ENCODE assay signal across 13 mouse cellular contexts in genomic region chr17:65830216-65830863, GRCm38 (mm10). TPM values are rescaled to one million over a fixed set of nuclear protein-coding genes. Genes with fewer than 3 reads are reported as not detected.
DNase-seq lines count a peak whose midpoint lies in the region; ATAC-seq and TF ChIP-seq lines count a peak whose summit lies in the region.
"Had no signal": no experiment of that assay in that cellular context is flagged by ENCODE, and none has a peak within 500 bp of the region (broad histone marks: within the 10 kb centered on the region; RNA-seq: fewer than 3 reads in every experiment).

No protein-coding gene starts in this region.

- no peaks in the 10 kb centered on the region for H3K27me3 ChIP-seq in kidney, embryonic 16.5 days (ENCODE audit: insufficient read depth, low read length)
- no peaks in the 10 kb centered on the region for H3K27me3 ChIP-seq in intestine, postnatal 0 days (replicated peaks; ENCODE audit: control insufficient read depth, insufficient read depth, low read length)
- H3K27me3 ChIP-seq: hindbrain, embryonic 15.5 days had no signal

- 78% methylated on average over 13 of the region's 13 CpGs for WGBS in kidney, embryonic 16.5 days
- 78% methylated on average over 13 of the region's 13 CpGs for WGBS in intestine, postnatal 0 days

- DNase-seq in adrenal gland, adult 2 months: peak; percentile 45
- no peak for DNase-seq in adrenal gland, postnatal 4 days (ENCODE audit: low spot score in 2 of 2)
- peak; percentile 29 for DNase-seq in kidney, postnatal 14 days
- DNase-seq in A20 (ENCODE audit: low read depth, low spot score): peak; percentile 29
- DNase-seq in natural killer cell, adult 2 months (ENCODE audit: low spot score in 2 of 2): no peak
- DNase-seq in embryo, embryonic 11 days: no peak
- DNase-seq: layer of hippocampus, adult 9-11 months; spleen, adult 18-20 months had no signal

- no peak overlapping the region for H3K4me2 ChIP-seq in kidney, embryonic 16.5 days (replicated peaks; ENCODE audit: low read depth, low read length)
- H3K4me2 ChIP-seq in intestine, postnatal 0 days (replicated peaks; ENCODE audit: low read depth): no peak overlapping the region
- H3K4me2 ChIP-seq: hindbrain, embryonic 15.5 days had no signal

- H3K9me3 ChIP-seq in kidney, embryonic 16.5 days (ENCODE audit: low read length): no peaks in the 10 kb centered on the region
- no peaks in the 10 kb centered on the region for H3K9me3 ChIP-seq in intestine, postnatal 0 days (ENCODE audit: control insufficient read depth)
- H3K9me3 ChIP-seq: hindbrain, embryonic 15.5 days; midbrain, embryonic 10.5 days had no signal

- peak; percentile 51 for TF ChIP-seq CTCF in intestine, postnatal 0 days (IDR thresholded peaks at IDR 0.05; ENCODE audit: low read depth)

- peaks cover 59% of the 10 kb centered on the region for H3K36me3 ChIP-seq in kidney, embryonic 16.5 days (ENCODE audit: insufficient read depth, low read length)
- peaks cover 73% of the 10 kb centered on the region for H3K36me3 ChIP-seq in intestine, postnatal 0 days (ENCODE audit: control insufficient read depth, insufficient read depth)

- no peak overlapping the region for H3K9ac ChIP-seq in kidney, embryonic 16.5 days (replicated peaks; ENCODE audit: low read length)
- no peak overlapping the region for H3K9ac ChIP-seq in intestine, postnatal 0 days (ENCODE audit: low read depth, low read length)
- H3K9ac ChIP-seq: hindbrain, embryonic 15.5 days had no signal

- no peak for ATAC-seq in kidney, embryonic 16.5 days (ENCODE audit: low FRiP score, low TSS enrichment)
- no peak for ATAC-seq in intestine, postnatal 0 days
- ATAC-seq: forebrain, embryonic 14.5 days had no signal

- no peak overlapping the region for H3K4me3 ChIP-seq in kidney, embryonic 16.5 days (ENCODE audit: low read length)
- H3K4me3 ChIP-seq in intestine, postnatal 0 days (ENCODE audit: low read depth, low read length): no peak overlapping the region
- H3K4me3 ChIP-seq: hindbrain, embryonic 15.5 days; midbrain, embryonic 10.5 days had no signal

- H3K4me1 ChIP-seq in kidney, embryonic 16.5 days (ENCODE audit: insufficient read depth, low read length): no peaks in the 10 kb centered on the region
- no peaks in the 10 kb centered on the region; the same call in 1 of the 2 replicates for H3K4me1 ChIP-seq in intestine, postnatal 0 days (replicated peaks; ENCODE audit: control insufficient read depth, insufficient read depth, low read length)
- H3K4me1 ChIP-seq: hindbrain, embryonic 15.5 days had no signal

- no peak overlapping the region for H3K27ac ChIP-seq in kidney, embryonic 16.5 days (ENCODE audit: low read length)
- no peak overlapping the region for H3K27ac ChIP-seq in intestine, postnatal 0 days (ENCODE audit: low read depth, low read length)
- H3K27ac ChIP-seq: hindbrain, embryonic 15.5 days; midbrain, embryonic 10.5 days had no signal

RNA-seq across cellular contexts. Expression of gene Ppp4r1, which starts 48.0 kb away (rescaled TPM):
- 10 to 100 TPM; 59.2 to 60.7 TPM for total RNA-seq in adrenal gland, adult 2 months (2021)
- polyA plus RNA-seq in adrenal gland, adult 2 months (2012; rRNA removed): 19.1 and 24.9 TPM in 2 replicates
- 10 to 100 TPM; 77.6 to 84.9 TPM for total RNA-seq in adrenal gland, postnatal 4 days (2021)
- polyA plus RNA-seq in kidney, embryonic 16.5 days (2015; fragmentation: Nextera tagmentation; extraction: Ambion mirVana): 46.6 TPM in 2 replicates
- polyA plus RNA-seq in intestine, postnatal 0 days (2015; fragmentation: Nextera tagmentation; extraction: Ambion mirVana): 28.7 and 30.0 TPM in 2 replicates

RNA-seq across cellular contexts. Expression of gene Ralbp1, which starts 55.3 kb away (rescaled TPM):
- 10 to 100 TPM; 52.2 to 52.8 TPM for total RNA-seq in adrenal gland, adult 2 months (2021)
- 23.7 and 28.4 TPM in 2 replicates for polyA plus RNA-seq in adrenal gland, adult 2 months (2012; rRNA removed)
- 10 to 100 TPM; 39.7 to 46.0 TPM for total RNA-seq in adrenal gland, postnatal 4 days (2021)
- polyA plus RNA-seq in kidney, embryonic 16.5 days (2015; fragmentation: Nextera tagmentation; extraction: Ambion mirVana): 68.7 and 71.0 TPM in 2 replicates
- 57.4 and 66.2 TPM in 2 replicates for polyA plus RNA-seq in intestine, postnatal 0 days (2015; fragmentation: Nextera tagmentation; extraction: Ambion mirVana)

RNA-seq across cellular contexts. Expression of gene Rab31, which starts 57.8 kb away (rescaled TPM):
- 10 to 100 TPM; 36.7 to 48.2 TPM for total RNA-seq in adrenal gland, adult 2 months (2021)
- polyA plus RNA-seq in adrenal gland, adult 2 months (2012; rRNA removed): 15.9 and 16.7 TPM in 2 replicates
- total RNA-seq in adrenal gland, postnatal 4 days (2021): 10 to 100 TPM; 43.3 to 46.2 TPM
- 37.8 and 38.4 TPM in 2 replicates for polyA plus RNA-seq in kidney, embryonic 16.5 days (2015; fragmentation: Nextera tagmentation; extraction: Ambion mirVana)
- 28.0 and 30.5 TPM in 2 replicates for polyA plus RNA-seq in intestine, postnatal 0 days (2015; fragmentation: Nextera tagmentation; extraction: Ambion mirVana)

Comparison
In these comparisons a context has a peak if more than half of its experiments do, and no peak if none do; other contexts are left out.
1. DNase-seq: peak in adrenal gland, adult 2 months (single experiment), kidney, postnatal 14 days (single experiment) and A20 (single experiment); none in adrenal gland, postnatal 4 days (0 of 2), natural killer cell, adult 2 months (0 of 2) and embryo, embryonic 11 days (single experiment).